Mouse (Mus musculus): ENCODE data around the gene Armh3. TPM values are rescaled to one million over a fixed set of nuclear protein-coding genes. Genes with fewer than 3 reads are reported as not detected.

Gene Armh3
- 10 to 100 TPM in 1 of 3 experiments, 1 to 10 TPM in 2; 8.0 to 10.9 (median 9.5) TPM for polyA plus RNA-seq (2017; shearing (Covaris generic))

GRCm38 (mm10) chr19:45997785-45998693 lies at the start of gene Armh3:
Armh3 (minus strand) TSS chr19:45998488.
- peak; percentile 83 for ATAC-seq

- no peak for ATAC-seq
Observed at GRCm38 (mm10) chr19:46047426-46047825, 49.1 kb upstream of the Armh3 start.

GRCm38 (mm10) chr19:46046621-46047025 lies 48.3 kb upstream of the Armh3 start:
- no peak for ATAC-seq

- peak; percentile 24 for ATAC-seq
Observed at GRCm38 (mm10) chr19:46045696-46046311, 47.5 kb upstream of the Armh3 start.

- peak; percentile 69 for ATAC-seq
Observed at GRCm38 (mm10) chr19:46044993-46045695, 46.9 kb upstream of the Armh3 start, which contains the start of gene Ldb1. Ldb1 (minus strand) TSS chr19:46045214.

DNA sequence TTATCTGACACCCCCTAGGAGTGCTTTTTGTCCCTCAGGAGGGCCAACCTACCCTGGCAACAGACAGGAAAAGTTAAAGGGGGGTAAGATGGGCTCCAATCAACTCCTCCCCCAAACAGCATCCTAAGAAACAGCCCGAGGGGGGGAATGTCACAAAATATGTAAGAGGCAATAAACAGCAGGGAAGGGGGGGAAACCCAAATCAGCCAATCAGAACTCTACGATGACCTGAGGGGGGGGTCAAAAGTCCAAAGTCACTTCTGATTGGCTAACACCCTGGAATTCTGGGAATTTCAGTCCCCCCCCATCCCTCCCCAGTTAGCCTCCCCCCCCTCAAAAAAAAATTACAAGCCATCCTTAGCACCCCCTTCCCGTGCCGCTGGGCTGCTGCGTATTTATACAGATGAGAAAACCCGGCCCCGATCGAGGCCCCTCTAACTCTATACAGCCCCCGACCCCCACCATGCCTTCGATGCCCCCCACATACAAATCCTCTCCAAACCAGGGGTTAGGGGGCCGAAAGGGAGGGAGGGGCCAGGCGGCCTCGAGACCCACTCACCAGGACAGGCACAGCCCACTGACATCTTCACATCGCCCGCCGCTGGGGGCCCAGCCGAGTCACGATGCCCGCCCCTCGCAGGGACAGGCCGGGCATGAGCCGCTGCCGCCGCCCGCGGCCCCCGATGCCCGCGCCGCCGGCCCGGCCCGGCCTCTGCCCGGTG lies 46.1 kb upstream of the Armh3 start, which contains the start of gene Pprc1:
Pprc1 (plus strand) TSS at position 616 of the 722 bp plus-strand sequence.
- no peak for ATAC-seq

- ATAC-seq, result no peak
Observed at GRCm38 (mm10) chr19:46043380-46043779, 45.1 kb upstream of the Armh3 start.

DNA sequence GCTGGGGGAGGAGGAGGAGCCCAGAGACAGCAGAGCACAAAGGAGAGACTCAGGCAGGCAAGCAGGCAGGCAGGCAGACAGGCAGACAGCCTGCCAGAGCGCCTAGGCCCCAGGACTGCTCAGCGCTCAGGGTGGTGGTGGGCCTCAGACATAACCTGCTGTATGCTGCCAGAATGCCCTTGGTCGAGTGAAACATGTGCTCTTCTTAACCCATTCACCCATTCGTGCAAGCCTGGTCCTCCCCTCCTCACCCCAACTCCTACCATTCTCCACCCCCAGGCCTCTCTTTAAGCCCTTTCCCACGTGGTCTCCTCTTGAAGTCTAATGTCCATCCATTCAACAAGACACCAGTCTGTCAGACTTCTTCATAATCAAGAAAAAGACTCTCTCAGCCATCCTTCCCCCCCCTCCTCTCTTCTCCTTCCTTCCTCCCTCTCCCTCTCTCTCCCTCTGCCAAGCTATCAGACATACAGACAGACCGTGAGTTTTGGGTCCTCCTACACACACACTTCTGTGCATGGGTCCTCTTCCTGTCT lies 44.3 kb upstream of the Armh3 start:
- ATAC-seq, result no peak

DNA sequence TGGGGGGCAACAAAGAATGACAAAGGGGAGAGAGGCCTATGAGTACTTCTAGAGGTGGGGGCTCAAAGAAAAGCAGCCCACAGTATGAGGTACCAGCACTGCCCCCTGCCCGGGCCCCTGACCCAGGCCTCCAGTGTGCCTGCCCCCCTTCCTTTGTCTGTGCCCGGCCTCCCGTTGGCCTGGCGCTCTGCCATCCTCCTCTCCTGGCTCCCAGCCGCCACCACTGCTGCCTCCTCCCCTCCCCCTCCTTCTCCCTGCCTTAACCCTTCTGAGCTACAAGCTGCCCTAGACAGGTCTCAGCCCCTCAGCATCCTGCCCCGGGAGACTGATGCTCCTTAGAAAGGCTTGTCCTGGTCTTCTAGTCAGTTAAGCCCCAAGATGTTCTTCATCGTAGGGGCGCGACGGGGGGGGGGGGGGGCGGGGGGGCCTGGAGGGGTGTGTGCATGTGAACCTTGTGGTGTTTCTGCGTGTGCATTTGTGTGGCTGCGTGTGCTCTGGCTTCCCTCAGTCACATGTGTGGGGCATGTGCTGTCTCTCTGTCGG lies 43.7 kb upstream of the Armh3 start:
- no peak for ATAC-seq

DNA sequence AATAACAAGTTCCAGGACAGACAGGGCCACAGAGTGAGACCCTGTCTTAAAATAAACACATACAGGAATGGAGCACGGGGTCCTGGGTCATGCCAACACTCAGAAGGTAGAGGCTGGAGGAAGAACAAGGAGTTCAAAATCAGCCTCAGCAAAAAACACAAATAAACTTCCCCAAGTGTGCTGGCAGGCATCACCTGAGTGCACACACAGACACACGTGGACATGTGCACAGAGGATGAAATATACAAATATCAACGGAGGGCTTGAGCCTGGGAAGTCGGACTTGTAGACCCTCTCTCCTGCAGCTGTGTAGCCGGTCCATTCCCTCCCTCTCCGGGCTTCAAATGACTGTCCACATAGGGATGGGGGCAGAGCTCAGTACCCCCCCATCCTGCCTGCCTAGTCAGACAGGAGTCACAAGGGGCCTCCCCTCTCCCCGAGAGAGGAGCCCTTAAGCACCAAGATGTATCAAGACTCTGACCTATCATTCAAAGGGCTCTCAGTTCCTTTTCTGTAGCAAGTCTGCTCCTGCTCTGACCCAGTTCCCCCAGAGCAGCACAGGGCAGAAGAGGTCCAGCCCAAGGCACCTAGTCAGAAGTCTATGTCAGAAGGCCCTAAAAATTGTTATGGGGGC lies 43.1 kb upstream of the Armh3 start:
- no peak for ATAC-seq

DNA sequence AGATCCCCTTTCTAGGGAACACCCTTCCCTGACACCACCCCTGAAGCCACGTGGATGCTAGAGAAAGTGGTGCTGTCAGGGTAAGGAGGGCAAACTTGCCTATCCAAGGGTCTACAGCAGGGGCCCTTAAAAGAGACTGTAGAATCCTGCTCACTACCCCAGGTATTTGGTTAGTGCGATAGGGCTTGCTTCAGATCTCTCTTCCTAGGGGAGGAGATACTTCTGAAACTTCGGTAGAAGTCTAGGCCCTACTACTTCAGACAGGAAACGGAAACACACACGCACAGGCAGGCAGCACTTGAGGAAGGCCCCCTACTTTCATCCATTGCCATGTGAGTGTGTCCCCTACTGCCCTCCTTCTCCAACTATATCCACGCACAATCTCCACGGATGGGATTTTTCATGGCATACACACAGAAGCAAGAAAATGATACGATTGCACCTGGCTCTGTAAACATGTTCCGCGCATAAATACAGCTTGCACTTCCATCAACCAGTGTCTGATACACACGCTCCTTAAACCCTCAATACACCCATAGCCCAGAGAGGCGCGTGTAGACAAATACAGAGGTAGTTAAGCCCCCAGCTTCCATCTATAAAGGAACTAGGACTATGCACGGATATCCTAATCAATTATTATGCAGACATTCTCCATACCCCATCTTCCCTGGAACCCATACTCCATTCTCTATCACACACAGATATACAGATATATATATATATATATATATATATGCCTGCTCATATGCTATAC lies 42.0 kb upstream of the Armh3 start:
- peak; percentile 51 for ATAC-seq

DNA sequence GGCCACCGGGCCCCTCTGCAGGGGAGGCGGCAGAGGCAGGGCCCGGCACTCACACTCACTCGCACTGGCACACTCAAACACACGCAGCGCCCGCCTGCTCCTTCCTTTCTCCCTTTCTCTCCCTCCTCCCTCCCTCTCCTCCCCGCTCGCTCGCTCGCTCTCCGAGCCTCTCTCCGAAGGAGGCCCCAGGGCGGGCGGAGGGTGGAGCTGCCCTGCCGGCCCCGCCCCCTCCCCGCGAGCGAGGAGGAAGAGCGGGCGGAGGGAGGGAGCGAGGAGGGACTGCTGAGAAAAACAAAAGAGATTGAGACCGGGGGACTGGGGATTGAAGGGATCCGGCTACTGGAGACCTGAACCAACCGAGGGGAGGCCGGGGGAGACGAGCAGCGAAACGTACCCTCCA lies 41.2 kb upstream of the Armh3 start:
- ATAC-seq, result peak; percentile 80

DNA sequence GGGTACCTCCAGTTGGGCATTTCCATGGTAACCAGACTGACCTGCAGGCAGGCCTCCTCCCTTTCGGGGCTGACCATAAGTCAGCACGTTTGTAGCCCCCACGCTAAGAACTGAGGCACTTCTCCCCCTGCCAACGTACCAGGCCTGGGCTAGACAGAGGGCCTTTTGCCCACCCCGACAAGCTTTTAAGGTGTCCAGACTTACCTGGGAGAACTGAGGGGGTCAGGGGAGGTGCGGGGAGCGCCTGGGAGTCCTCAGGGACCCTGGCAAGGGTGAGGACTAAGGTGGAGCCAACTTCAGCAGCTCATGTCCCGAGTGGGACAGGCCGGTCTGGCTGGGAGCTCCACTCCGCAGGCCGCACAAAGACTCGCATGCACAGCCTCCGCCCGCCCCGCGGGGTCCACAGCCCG lies 40.6 kb upstream of the Armh3 start:
- no peak for ATAC-seq

- ATAC-seq, result no peak
Observed at GRCm38 (mm10) chr19:46037925-46038850, 39.9 kb upstream of the Armh3 start.

GRCm38 (mm10) chr19:46037243-46037924 lies 39.1 kb upstream of the Armh3 start:
- peak; percentile 51 for ATAC-seq

DNA sequence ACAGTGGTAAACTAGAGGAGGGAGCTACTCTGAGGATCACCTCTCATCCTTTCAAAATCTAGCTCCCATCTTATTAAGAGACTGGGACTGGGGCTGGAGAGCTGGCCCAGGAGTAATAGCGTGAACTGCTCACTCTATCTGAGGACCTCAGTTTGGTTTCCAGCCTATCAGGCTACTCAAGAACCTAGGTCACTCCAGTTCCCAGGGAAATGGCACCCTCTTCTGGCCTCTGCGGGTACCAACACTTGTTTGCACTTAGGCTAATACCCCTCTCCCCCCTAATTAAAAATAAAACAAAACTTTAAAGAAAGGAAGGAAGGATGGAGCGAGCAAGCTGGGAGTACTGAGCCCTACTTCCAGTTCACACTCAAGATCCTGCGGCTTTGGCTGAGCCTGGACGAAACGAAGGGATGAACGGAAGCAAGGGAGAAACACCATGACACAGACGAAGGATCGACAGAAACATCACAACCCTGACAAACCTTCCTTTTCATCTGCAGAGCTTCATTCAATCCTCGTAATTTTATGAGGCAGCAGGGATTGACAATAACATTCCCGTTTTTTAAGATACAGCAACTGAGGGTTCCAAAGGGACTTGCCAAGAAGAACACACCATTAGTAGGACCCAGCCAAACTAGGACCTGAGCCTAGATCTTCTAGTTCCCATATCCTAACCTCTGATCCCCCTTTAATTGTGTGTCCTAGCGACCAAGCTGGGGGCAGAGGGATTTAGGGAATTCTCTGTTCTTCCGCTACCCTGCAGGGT lies 38.4 kb upstream of the Armh3 start:
- ATAC-seq, result no peak

- no peak for ATAC-seq
Observed at GRCm38 (mm10) chr19:46035971-46036370, 37.7 kb upstream of the Armh3 start.

DNA sequence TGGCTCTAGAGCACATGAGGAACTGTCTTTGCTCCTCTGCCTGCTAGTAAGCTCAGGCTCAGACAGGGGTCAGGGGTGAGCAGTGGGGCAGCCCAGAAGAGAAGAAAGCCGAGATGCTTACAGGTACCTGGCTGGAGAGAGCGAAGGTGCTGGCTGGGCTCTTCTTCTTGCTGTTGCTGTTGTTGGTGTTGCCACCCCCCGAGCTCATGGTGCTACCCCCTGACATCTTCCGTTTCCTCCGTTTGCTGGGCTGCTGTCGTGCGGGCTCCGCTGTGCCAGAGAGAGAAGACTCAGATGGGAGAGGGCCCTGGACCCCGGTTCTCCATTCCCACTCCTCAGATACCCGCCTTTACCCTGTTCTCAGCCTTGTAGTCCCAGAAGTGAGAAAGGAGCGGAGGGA lies 35.6 kb upstream of the Armh3 start:
- ATAC-seq, result no peak
